Mouse (Mus musculus) embryonic facial prominence, embryonic 15.5 days (tissue): ENCODE measurements around the gene Sfxn2. TPM values are rescaled to one million over a fixed set of nuclear protein-coding genes. Genes with fewer than 3 reads are reported as not detected.
A peak's percentile ranks its signal among the peaks of the same experiment; 100 is the strongest.

ENCODE experiments used
- ATAC-seq: fragments of 200-750 bp; cut with Nextera tagmentation; 2 replicates; pipeline ENCODE4 v1.8.0; 2017; ENCODE audit warnings: low read depth, moderate TSS enrichment; ENCODE audit not compliant: insufficient number of reproducible peaks, low FRiP score, low TSS enrichment
- H3K27ac ChIP-seq: fragments of 300-500 bp; sonication (generic); replicated peaks from 2 replicates; pipeline ENCODE4 v1.5.1; 2015; ENCODE audit warnings: mild to moderate bottlenecking, inconsistent platforms
- H3K27me3 ChIP-seq: fragments of 300-500 bp; sonication (generic); 2 replicates; pipeline ENCODE4 v1.6.1; 2015; ENCODE audit warnings: inconsistent platforms
- H3K36me3 ChIP-seq: fragments of 300-500 bp; sonication (generic); 2 replicates; pipeline ENCODE4 v1.6.1; 2015; ENCODE audit warnings: mild to moderate bottlenecking, inconsistent platforms
- H3K4me1 ChIP-seq: fragments of 300-500 bp; sonication (generic); 2 replicates; pipeline ENCODE4 v1.6.1; 2015; ENCODE audit warnings: inconsistent platforms
- H3K4me2 ChIP-seq: fragments of 300-500 bp; sonication (generic); replicated peaks from 2 replicates; pipeline ENCODE4 v1.6.1; 2015; ENCODE audit warnings: mild to moderate bottlenecking, inconsistent platforms
- H3K4me3 ChIP-seq: fragments of 300-500 bp; sonication (generic); replicated peaks from 2 replicates; pipeline ENCODE4 v1.5.1; 2015; ENCODE audit warnings: mild to moderate bottlenecking, inconsistent platforms
- H3K9ac ChIP-seq: fragments of 300-500 bp; sonication (generic); 2 replicates; pipeline ENCODE4 v1.6.1; 2015; ENCODE audit warnings: inconsistent platforms
- H3K9me3 ChIP-seq: fragments of 300-500 bp; sonication (generic); replicated peaks from 2 replicates; pipeline ENCODE4 v1.6.1; 2016; ENCODE audit warnings: inconsistent platforms
- WGBS: fragments of 180-500 bp; shearing (Covaris S2); methylation state at CpG from one replicate; pipeline ENCODE4 v1.1.7; 2015; 5-methylcytosine and 5-hydroxymethylcytosine counted together
- polyA plus RNA-seq: library from polyadenylated mRNA; unstranded; fragments of >200 nt; fragmentation: Nextera tagmentation; extraction: Ambion mirVana; gene quantifications from 2 replicates; pipeline ENCODE4 v1.2.1, GENCODE M21; 2015

The Sfxn2 gene
- polyA plus RNA-seq, 1 experiment from 2014 or later: 21.9 TPM

- ATAC-seq: no peak
- no peak overlapping the region for H3K9ac ChIP-seq
- 91% methylated on average over 4 of the region's 4 CpGs for WGBS
Measured at GRCm38 (mm10) chr19:46602406-46602805, 29.2 kb downstream of the Sfxn2 start.

DNA sequence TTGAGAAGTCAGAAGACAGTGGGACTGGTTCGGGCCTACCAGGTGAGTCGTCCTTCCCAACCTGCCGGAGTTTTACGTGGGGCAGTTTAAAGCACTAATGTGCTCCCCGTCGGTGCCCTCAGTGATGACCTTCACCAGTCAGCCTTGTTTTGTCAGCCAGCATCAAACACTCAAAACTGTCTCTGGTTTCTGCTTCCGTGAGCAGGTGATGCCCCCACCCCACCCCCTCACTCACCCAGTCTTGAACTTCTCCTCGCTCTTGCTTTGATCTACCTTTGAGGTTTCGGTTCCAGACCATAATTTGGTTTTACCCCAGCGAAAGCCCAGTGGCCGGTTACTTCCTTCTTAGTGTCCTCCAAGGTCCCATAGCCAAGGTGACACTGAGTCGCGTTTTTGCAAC lies 33.6 kb downstream of the Sfxn2 start:
- Histone ChIP-seq H3K4me2 (no peak overlapping the region), H3K27me3 (no peaks in the 10 kb centered on the region), H3K9ac (no peak overlapping the region), H3K9me3 (no peaks in the 10 kb centered on the region), H3K36me3 (peaks cover 50% of the 10 kb centered on the region; the same call in 1 of the 2 replicates), H3K4me3 (no peak overlapping the region), H3K4me1 (peaks cover 15% of the 10 kb centered on the region; the same call in 1 of the 2 replicates), H3K27ac (no peak overlapping the region)
- ATAC-seq: no peak
- WGBS: 92% methylated on average over 13 of the region's 13 CpGs

More at GRCm38 (mm10) chr19:46602406-46602805, 29.2 kb downstream of the Sfxn2 start:
- no peaks in the 10 kb centered on the region for H3K27me3 ChIP-seq
- peaks cover 39% of the 10 kb centered on the region; the same call in 1 of the 2 replicates for H3K36me3 ChIP-seq
- peaks cover 25% of the 10 kb centered on the region for H3K4me1 ChIP-seq
- H3K9me3 ChIP-seq: no peaks in the 10 kb centered on the region
- H3K27ac ChIP-seq: no peak overlapping the region
- H3K4me3 ChIP-seq: no peak overlapping the region
- no peak overlapping the region for H3K4me2 ChIP-seq

GRCm38 (mm10) chr19:46607424-46607823 lies 34.3 kb downstream of the Sfxn2 start:
- H3K4me2 ChIP-seq: no peak overlapping the region
- H3K9ac ChIP-seq: no peak overlapping the region
- H3K36me3 ChIP-seq: peaks cover 50% of the 10 kb centered on the region; the same call in 1 of the 2 replicates
- no peak for ATAC-seq
- H3K9me3 ChIP-seq: no peaks in the 10 kb centered on the region
- no peak overlapping the region for H3K4me3 ChIP-seq
- H3K27me3 ChIP-seq: no peaks in the 10 kb centered on the region
- WGBS: 57% methylated on average over 7 of the region's 7 CpGs
- H3K27ac ChIP-seq: no peak overlapping the region
- H3K4me1 ChIP-seq: peaks cover 15% of the 10 kb centered on the region; the same call in 1 of the 2 replicates

DNA sequence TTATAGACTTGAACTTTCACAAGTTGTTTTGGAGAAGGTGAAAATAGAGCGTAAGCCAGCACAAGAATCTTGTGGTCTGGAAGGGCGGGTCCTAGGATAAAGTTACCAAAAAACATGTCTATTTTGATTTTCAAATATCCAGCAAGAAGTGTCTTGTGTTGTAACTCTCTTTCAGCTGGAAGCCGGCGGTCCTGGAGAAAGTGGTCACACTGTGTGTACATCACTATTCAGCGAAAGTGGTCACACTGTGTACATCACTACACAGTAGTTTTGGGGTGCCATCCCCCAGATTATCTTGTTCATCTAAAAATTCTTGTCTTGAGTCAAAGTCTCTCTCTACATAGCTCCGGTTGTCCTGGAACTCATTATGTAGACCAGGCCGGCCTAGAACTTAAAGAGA lies 35.0 kb downstream of the Sfxn2 start:
- 90% methylated on average over 7 of the region's 7 CpGs for WGBS
- Histone ChIP-seq H3K36me3 (peaks cover 45% of the 10 kb centered on the region; the same call in 1 of the 2 replicates), H3K9ac (no peak overlapping the region), H3K4me1 (peaks cover 15% of the 10 kb centered on the region; the same call in 1 of the 2 replicates), H3K9me3 (no peaks in the 10 kb centered on the region), H3K27ac (no peak overlapping the region), H3K4me2 (no peak overlapping the region), H3K27me3 (no peaks in the 10 kb centered on the region), H3K4me3 (no peak overlapping the region)
- ATAC-seq: no peak

DNA sequence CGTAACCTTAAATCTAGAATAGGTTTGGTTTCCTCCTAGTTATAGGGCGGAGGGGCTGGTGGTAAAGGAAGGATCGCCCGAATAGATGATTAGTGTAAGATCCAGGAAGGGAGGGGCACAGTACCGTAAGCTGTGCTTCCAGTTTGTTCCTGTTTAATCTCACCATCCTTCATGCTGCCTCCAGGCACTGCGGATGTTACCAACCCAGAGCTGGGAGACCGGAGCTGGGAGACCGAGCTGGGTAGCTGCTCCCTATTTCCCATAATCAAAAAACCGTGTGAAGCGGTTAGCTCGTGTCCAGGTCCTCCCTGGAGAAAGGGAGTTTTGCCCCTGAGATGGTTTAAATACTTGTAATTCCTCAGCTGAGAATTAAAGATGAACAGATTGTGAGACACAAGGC lies 43.2 kb downstream of the Sfxn2 start:
- Histone ChIP-seq H3K36me3 (peaks cover 7% of the 10 kb centered on the region; the same call in 1 of the 2 replicates), H3K4me1 (peaks cover 53% of the 10 kb centered on the region), H3K27ac (no peak overlapping the region), H3K4me2 (no peak overlapping the region), H3K27me3 (no peaks in the 10 kb centered on the region), H3K4me3 (no peak overlapping the region), H3K9ac (no peak overlapping the region), H3K9me3 (no peaks in the 10 kb centered on the region)
- WGBS: 55% methylated on average over 11 of the region's 11 CpGs
- ATAC-seq: no peak

GRCm38 (mm10) chr19:46617361-46617760 lies 44.2 kb downstream of the Sfxn2 start:
- Histone ChIP-seq H3K9me3 (no peaks in the 10 kb centered on the region), H3K4me1 (peaks cover 62% of the 10 kb centered on the region), H3K36me3 (peaks cover 7% of the 10 kb centered on the region; the same call in 1 of the 2 replicates), H3K9ac (no peak overlapping the region), H3K27ac (no peak overlapping the region), H3K27me3 (no peaks in the 10 kb centered on the region), H3K4me2 (no peak overlapping the region), H3K4me3 (no peak overlapping the region)
- 85% methylated on average over 8 of the region's 8 CpGs for WGBS
- ATAC-seq: no peak

- Histone ChIP-seq H3K4me1 (peaks cover 72% of the 10 kb centered on the region), H3K4me3 (no peak overlapping the region), H3K9ac (no peak overlapping the region), H3K9me3 (no peaks in the 10 kb centered on the region), H3K36me3 (peaks cover 7% of the 10 kb centered on the region; the same call in 1 of the 2 replicates), H3K27ac (no peak overlapping the region; the same call in 1 of the 2 replicates), H3K4me2 (no peak overlapping the region), H3K27me3 (no peaks in the 10 kb centered on the region)
- no peak for ATAC-seq
- 60% methylated on average over 9 of the region's 9 CpGs for WGBS
Measured at GRCm38 (mm10) chr19:46618322-46618721, 45.2 kb downstream of the Sfxn2 start.

GRCm38 (mm10) chr19:46619001-46619400 lies 45.8 kb downstream of the Sfxn2 start:
- Histone ChIP-seq H3K27ac (peak overlapping the region; percentile 61), H3K9me3 (no peaks in the 10 kb centered on the region), H3K4me1 (peaks cover 79% of the 10 kb centered on the region), H3K4me2 (no peak overlapping the region), H3K36me3 (peaks cover under 1% of the 10 kb centered on the region; the same call in 1 of the 2 replicates), H3K4me3 (no peak overlapping the region), H3K27me3 (no peaks in the 10 kb centered on the region), H3K9ac (no peak overlapping the region)
- WGBS: 47% methylated on average over 19 of the region's 19 CpGs
- no peak for ATAC-seq

- Histone ChIP-seq H3K9ac (no peak overlapping the region), H3K4me1 (peaks cover 84% of the 10 kb centered on the region), H3K27me3 (no peaks in the 10 kb centered on the region), H3K9me3 (no peaks in the 10 kb centered on the region), H3K36me3 (no peaks in the 10 kb centered on the region), H3K4me3 (no peak overlapping the region), H3K27ac (peak overlapping the region; percentile 72), H3K4me2 (no peak overlapping the region)
- no peak for ATAC-seq
- 88% methylated on average over 6 of the region's 6 CpGs for WGBS
Measured at GRCm38 (mm10) chr19:46619518-46619917, 46.4 kb downstream of the Sfxn2 start.

DNA sequence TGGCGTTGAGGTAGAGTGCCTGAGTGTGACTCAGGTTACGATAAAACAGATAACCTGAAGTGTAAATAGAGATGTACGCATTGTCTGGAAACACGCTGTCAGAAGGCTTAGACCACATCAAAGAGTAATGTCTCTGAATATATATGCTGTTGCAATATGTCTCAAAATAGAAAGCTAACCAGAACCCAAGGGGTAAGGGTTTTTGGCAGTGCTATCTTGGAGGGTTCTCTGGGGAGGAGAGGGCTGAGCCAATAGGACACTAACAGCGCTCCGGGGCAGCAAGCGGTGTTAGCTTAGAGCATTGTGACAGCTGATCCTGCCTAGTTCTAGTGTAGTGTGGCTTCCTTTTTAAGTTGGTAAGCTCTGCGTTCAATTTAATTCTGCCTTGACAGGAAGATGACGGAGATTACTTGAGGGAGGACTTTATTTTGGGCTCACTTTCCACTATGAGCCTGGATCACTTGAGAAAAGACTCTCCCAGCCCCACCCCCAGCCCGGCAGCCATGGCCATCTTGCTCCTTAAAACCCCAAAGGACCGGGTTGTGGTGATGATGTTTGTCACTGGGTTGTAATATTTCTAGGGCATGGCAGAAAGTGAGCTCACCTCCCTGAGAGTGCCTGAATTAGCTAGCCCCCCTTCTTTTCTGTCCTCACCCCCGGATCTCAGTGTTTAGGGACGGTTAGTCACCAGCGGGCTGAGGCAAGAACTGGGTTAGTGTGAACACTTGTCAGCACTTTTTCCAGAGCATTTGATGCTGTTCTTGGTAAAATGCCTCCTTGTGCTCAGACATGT lies 47.0 kb downstream of the Sfxn2 start:
- H3K4me3 ChIP-seq: no peak overlapping the region
- no peak for ATAC-seq
- no peaks in the 10 kb centered on the region for H3K9me3 ChIP-seq
- H3K27me3 ChIP-seq: no peaks in the 10 kb centered on the region
- peaks cover 91% of the 10 kb centered on the region for H3K4me1 ChIP-seq
- WGBS: 31% methylated on average over 14 of the region's 14 CpGs
- H3K4me2 ChIP-seq: peak overlapping the region; percentile 3; the same call in 1 of the 2 replicates
- peak overlapping the region; percentile 72 for H3K27ac ChIP-seq
- peaks cover 2% of the 10 kb centered on the region; the same call in 1 of the 2 replicates for H3K36me3 ChIP-seq
- H3K9ac ChIP-seq: no peak overlapping the region

DNA sequence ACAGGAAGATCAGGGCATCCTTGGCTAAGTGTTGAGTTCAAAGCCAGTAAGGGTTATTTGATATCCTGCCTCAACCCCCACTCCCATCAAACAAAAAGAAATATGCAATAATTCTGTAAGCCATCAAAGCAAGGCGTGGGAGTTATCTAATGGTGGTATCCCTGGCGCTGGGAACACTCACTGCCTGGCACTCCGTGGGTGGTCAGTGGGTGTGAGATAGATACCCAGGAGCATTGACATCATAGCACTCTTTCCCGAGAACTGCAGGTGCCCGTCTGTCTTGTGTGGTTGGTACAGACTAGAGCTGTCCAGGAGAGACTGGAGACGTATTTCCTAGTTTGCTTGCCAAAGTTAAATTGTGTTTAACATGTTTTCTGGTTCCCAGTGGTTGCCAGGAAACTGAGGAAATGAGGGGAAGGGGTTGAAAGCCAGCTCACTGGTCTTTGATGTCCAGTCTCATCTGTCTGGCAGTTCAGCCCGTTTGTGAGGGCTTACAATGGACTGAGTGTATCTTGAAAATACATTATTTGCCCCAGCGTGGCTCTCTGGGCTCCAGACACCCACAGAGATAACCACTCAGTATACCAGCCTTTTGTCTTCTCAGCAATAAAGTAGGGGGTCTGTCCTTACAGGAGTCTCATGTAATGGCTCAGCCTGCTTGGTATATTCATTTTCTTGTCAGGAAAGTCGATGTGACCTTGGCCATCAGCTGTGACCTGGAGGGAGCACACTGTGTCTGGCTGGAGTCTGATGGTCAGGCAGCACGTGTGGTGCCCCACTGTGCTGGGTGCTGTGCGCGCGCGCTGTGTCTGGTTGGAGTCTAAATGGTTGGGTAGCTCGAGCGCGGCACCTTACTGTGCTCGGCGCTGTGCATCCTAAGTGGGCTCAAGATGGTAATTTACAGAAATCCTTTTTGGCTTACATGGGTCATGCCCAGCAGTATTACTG lies 48.3 kb downstream of the Sfxn2 start:
- Histone ChIP-seq H3K9ac (no peak overlapping the region), H3K4me1 (peaks cover 87% of the 10 kb centered on the region), H3K36me3 (peaks cover 6% of the 10 kb centered on the region; the same call in 1 of the 2 replicates), H3K4me2 (no peak overlapping the region), H3K27ac (peak overlapping the region; percentile 79), H3K4me3 (no peak overlapping the region), H3K9me3 (no peaks in the 10 kb centered on the region), H3K27me3 (no peaks in the 10 kb centered on the region)
- WGBS: 64% methylated on average over 19 of the region's 19 CpGs
- ATAC-seq: no peak
